In the genomic region with DNA sequence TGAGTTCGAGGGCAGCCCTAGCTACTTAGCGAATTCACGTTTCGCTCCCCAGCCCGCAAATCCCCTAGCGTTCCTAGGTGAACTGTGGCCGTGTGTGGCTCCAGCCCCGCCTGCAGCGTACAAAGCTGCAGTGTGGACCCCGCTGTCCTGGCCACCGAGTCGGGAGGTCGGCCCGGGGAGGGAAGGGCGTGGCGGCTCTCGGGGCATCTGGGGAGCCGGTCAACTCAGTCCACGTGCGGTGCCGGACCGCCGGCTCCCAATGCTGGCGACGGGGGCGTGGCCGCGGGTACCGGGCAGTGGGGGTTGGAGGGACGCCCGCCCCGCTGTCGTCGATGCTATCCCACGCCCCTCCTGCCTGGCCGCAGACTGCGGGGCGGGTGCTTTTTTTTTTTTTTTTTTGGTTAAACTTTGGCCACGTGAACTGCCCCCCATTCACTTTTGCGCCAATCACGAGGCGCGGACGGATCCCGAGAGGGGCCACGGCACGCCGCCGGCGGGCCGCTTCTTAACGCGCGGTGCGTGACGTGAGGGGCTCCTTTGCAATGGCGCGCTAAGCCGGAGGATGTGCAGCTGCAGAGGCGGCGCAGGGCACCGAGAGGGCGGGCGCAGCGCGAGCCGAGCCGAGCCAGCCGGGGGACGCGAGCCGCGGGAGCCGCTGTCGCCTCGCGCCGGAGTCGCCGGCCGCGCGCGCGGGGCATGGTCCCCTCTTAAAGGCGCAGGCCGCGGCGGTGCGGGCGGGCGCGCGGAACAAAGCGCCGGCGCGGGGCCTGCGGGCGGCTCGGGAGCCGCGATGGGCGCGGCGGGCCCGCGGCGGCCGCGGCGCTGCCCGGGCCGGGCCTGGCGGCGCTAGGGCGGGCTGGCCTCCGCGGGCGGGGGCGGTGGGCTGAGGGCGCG, we compare ENCODE assay signal across 8 mouse cellular contexts. TPM values are rescaled to one million over a fixed set of nuclear protein-coding genes. Genes with fewer than 3 reads are reported as not detected.
DNase-seq lines count a peak whose midpoint lies in the region; ATAC-seq and TF ChIP-seq lines count a peak whose summit lies in the region.

Gene Chsy1, plus strand, starts transcription at position 555 of the 894 bp plus-strand sequence.

- H3K4me1 ChIP-seq in MEL (ENCODE audit: control insufficient read depth in 1 of 2, insufficient read depth in 2 of 2, low read length in 2 of 2) = peaks cover 5 to 24% of the 10 kb centered on the region in 2 experiments
- H3K4me1 ChIP-seq in cerebellum, adult 2 months (ENCODE audit: control insufficient read depth, insufficient read depth, low read length) = no peaks in the 10 kb centered on the region; the same call in 1 of the 2 replicates
- H3K4me1 ChIP-seq in forebrain, postnatal 0 days (ENCODE audit: insufficient read depth) = peaks cover 6% of the 10 kb centered on the region; the same call in 1 of the 2 replicates
- peaks cover 29% of the 10 kb centered on the region for H3K4me1 ChIP-seq in lung, embryonic 14.5 days (ENCODE audit: insufficient read depth)
- H3K4me1 ChIP-seq in olfactory bulb, adult 2 months (ENCODE audit: control insufficient read depth, insufficient read depth, low read length) = peaks cover 3% of the 10 kb centered on the region

- peak within 1 kb of the TSS; percentile 97 for H3K4me2 ChIP-seq in forebrain, postnatal 0 days (ENCODE audit: low read depth)
- peak within 1 kb of the TSS; percentile 90 for H3K4me2 ChIP-seq in lung, embryonic 14.5 days

- H3K27ac ChIP-seq in MEL (ENCODE audit: control insufficient read depth, low read depth, low read length) = peak within 1 kb of the TSS; percentile 60
- peak within 1 kb of the TSS; percentile 58 for H3K27ac ChIP-seq in cerebellum, adult 2 months (ENCODE audit: insufficient read depth, low read length)
- peak within 1 kb of the TSS; percentile 93 for H3K27ac ChIP-seq in forebrain, postnatal 0 days (ENCODE audit: low read depth, low read length)
- peak within 1 kb of the TSS; percentile 90 for H3K27ac ChIP-seq in lung, embryonic 14.5 days (ENCODE audit: low read depth)
- H3K27ac ChIP-seq in olfactory bulb, adult 2 months (ENCODE audit: insufficient read depth, low read depth, low read length) = peak within 1 kb of the TSS; percentile 68

- DNase-seq in MEL (ENCODE audit: low read depth, low spot score) = peak; percentile 93
- peak; percentile 87 to 92 for DNase-seq in cerebellum, adult 2 months
- peak; percentile 95 for DNase-seq in forebrain, postnatal 0 days
- peak; percentile 93 for DNase-seq in heart, postnatal 4 days
- DNase-seq in layer of hippocampus, adult 8-10 months (ENCODE audit: low spot score in 2 of 2) = peak; percentile 80 to 87
- peak; percentile 97 for DNase-seq in lung, embryonic 14.5 days
- DNase-seq in thymus, adult 18-20 months = peak; percentile 81 to 87

- peak; percentile 61 to 75; a peak in 3 of 4 replicates for TF ChIP-seq POLR2A in MEL (IDR thresholded peaks at IDR 0.05; ENCODE audit: control insufficient read depth in 1 of 2, insufficient read depth in 1 of 2, low read depth in 1 of 2, low read length in 2 of 2, poor library complexity in 1 of 2)
- TF ChIP-seq POLR2A in cerebellum, adult 2 months (IDR thresholded peaks at IDR 0.05; ENCODE audit: borderline replicate concordance, insufficient read depth, low read length) = no peak
- TF ChIP-seq POLR2A in olfactory bulb, adult 2 months (IDR thresholded peaks at IDR 0.05; ENCODE audit: insufficient read depth, low read depth, low read length) = peak; percentile 76

- peak within 1 kb of the TSS; percentile 88 for H3K9ac ChIP-seq in MEL (ENCODE audit: control insufficient read depth, low read depth, low read length, poor library complexity, severe bottlenecking)
- peak within 1 kb of the TSS; percentile 87 for H3K9ac ChIP-seq in forebrain, postnatal 0 days
- peak within 1 kb of the TSS; percentile 94 for H3K9ac ChIP-seq in lung, embryonic 14.5 days

- no peak for TF ChIP-seq EP300 in MEL (IDR thresholded peaks at IDR 0.05; ENCODE audit: low read depth in 1 of 2, low read length in 2 of 2)

- H3K36me3 ChIP-seq in MEL (ENCODE audit: control insufficient read depth in 1 of 2, insufficient read depth in 2 of 2, low read length in 2 of 2) = peaks cover 0 to 17% of the 10 kb centered on the region in 2 experiments; a peak in 2 of 4 replicates
- H3K36me3 ChIP-seq in forebrain, postnatal 0 days (ENCODE audit: insufficient read depth) = no peaks in the 10 kb centered on the region
- no peaks in the 10 kb centered on the region for H3K36me3 ChIP-seq in lung, embryonic 14.5 days (ENCODE audit: insufficient read depth)

- H3K27me3 ChIP-seq in MEL (ENCODE audit: control insufficient read depth in 1 of 2, insufficient read depth in 2 of 2, low read length in 2 of 2) = no peaks in the 10 kb centered on the region
- H3K27me3 ChIP-seq in cerebellum, adult 2 months (ENCODE audit: control insufficient read depth, insufficient read depth, low read length) = no peaks in the 10 kb centered on the region
- no peaks in the 10 kb centered on the region for H3K27me3 ChIP-seq in forebrain, postnatal 0 days (ENCODE audit: insufficient read depth, low read length)
- H3K27me3 ChIP-seq in lung, embryonic 14.5 days (ENCODE audit: insufficient read depth, low read length) = no peaks in the 10 kb centered on the region

- H3K79me2 ChIP-seq in MEL (ENCODE audit: control insufficient read depth, insufficient read depth, low read length, poor library complexity) = peaks cover 17% of the 10 kb centered on the region

- TF ChIP-seq CTCF in MEL (IDR thresholded peaks at IDR 0.05 in 2 of 3, conservative IDR thresholded peaks at IDR 0.05 in 1 of 3; ENCODE audit: control insufficient read depth in 1 of 3, insufficient read depth in 1 of 3, low read depth in 2 of 3, low read length in 3 of 3, poor library complexity in 1 of 3, severe bottlenecking in 1 of 3) = no peak
- no peak for TF ChIP-seq CTCF in cerebellum, adult 2 months (IDR thresholded peaks at IDR 0.05; ENCODE audit: borderline replicate concordance, insufficient read depth, low read depth, low read length)
- TF ChIP-seq CTCF in forebrain, postnatal 0 days (IDR thresholded peaks at IDR 0.05; ENCODE audit: low read depth) = peak; percentile 32
- no peak for TF ChIP-seq CTCF in lung, embryonic 14.5 days (IDR thresholded peaks at IDR 0.05; ENCODE audit: low read depth)
- TF ChIP-seq CTCF in olfactory bulb, adult 2 months (IDR thresholded peaks at IDR 0.05; ENCODE audit: insufficient read depth, low read depth, low read length) = no peak

- peak within 1 kb of the TSS; percentile 84 for H3K4me3 ChIP-seq in MEL (ENCODE audit: control insufficient read depth in 1 of 2, insufficient read depth in 1 of 2, low read depth in 2 of 2, low read length in 2 of 2)
- peak within 1 kb of the TSS; percentile 70 for H3K4me3 ChIP-seq in cerebellum, adult 2 months (replicated peaks; ENCODE audit: insufficient read depth, low read depth, low read length)
- peak within 1 kb of the TSS; percentile 82 for H3K4me3 ChIP-seq in forebrain, postnatal 0 days (ENCODE audit: low read depth, low read length)
- peak within 1 kb of the TSS; percentile 91 for H3K4me3 ChIP-seq in lung, embryonic 14.5 days (ENCODE audit: low read depth, low read length)
- H3K4me3 ChIP-seq in olfactory bulb, adult 2 months (ENCODE audit: insufficient read depth, low read depth, low read length) = peak within 1 kb of the TSS; percentile 78

- no peak for TF ChIP-seq RAD21 in MEL (IDR thresholded peaks at IDR 0.05; ENCODE audit: low read depth, low read length)

- no peaks in the 10 kb centered on the region for H3K9me3 ChIP-seq in MEL (replicated peaks; ENCODE audit: insufficient read depth, low read length)
- H3K9me3 ChIP-seq in forebrain, postnatal 0 days (ENCODE audit: low read length) = no peaks in the 10 kb centered on the region
- H3K9me3 ChIP-seq in lung, embryonic 14.5 days (ENCODE audit: low read depth, low read length) = no peaks in the 10 kb centered on the region

- 5% methylated on average over 111 of the region's 123 CpGs for WGBS in cerebellum, adult 2 months
- WGBS in forebrain, postnatal 0 days = 2% methylated on average over 81 of the region's 123 CpGs
- WGBS in lung, embryonic 14.5 days = under 1% methylated on average over 113 of the region's 123 CpGs
- 12% methylated on average over 122 of the region's 123 CpGs for WGBS in olfactory bulb, adult 2 months

- peak; percentile 93 for ATAC-seq in forebrain, postnatal 0 days
- peak; percentile 88 for ATAC-seq in lung, embryonic 14.5 days (ENCODE audit: insufficient read depth)

TF ChIP-seq in MEL, 35 proteins besides CTCF, POLR2A, EP300 and RAD21 (continues in another document):
- TF ChIP-seq SIN3A (IDR thresholded peaks at IDR 0.05; ENCODE audit: low read length) (peak; percentile 82), HCFC1 (IDR thresholded peaks at IDR 0.05; ENCODE audit: low read depth, low read length) (peak; percentile 82), SMC3 (IDR thresholded peaks at IDR 0.05; ENCODE audit: low read depth, low read length) (peak; percentile 7; the same call in 1 of the 2 replicates), MEF2A (IDR thresholded peaks at IDR 0.05; ENCODE audit: extremely low read depth, insufficient replicate concordance, low read depth, low read length, poor library complexity, severe bottlenecking) (no peak), POLR2AphosphoS5 (IDR thresholded peaks at IDR 0.05; ENCODE audit: borderline replicate concordance, low read depth, low read length) (no peak), NELFE (IDR thresholded peaks at IDR 0.05; ENCODE audit: low read depth, low read length) (0 out of 2 replicates have a peak, but pooled peaks have one; percentile 42), TCF12 (IDR thresholded peaks at IDR 0.05; ENCODE audit: low read depth, low read length) (0 out of 2 replicates have a peak, but pooled peaks have one; percentile 24), GATA1 (IDR thresholded peaks at IDR 0.05; ENCODE audit: low read depth, low read length) (no peak), MYB (IDR thresholded peaks at IDR 0.05; ENCODE audit: low read depth, low read length) (no peak), ETS1 (IDR thresholded peaks at IDR 0.05; ENCODE audit: low read depth, low read length) (0 out of 2 replicates have a peak, but pooled peaks have one; percentile 23), MAZ (IDR thresholded peaks at IDR 0.05; ENCODE audit: low read depth, low read length) (peak; percentile 82), ZMIZ1 (IDR thresholded peaks at IDR 0.05; ENCODE audit: low read depth, low read length) (no peak)

RNA-seq across cellular contexts. Expression of gene Chsy1, which starts in this region (rescaled TPM):
- total RNA-seq in MEL (2012; rRNA removed) = 10.2 and 10.3 TPM in 2 replicates
- polyA plus RNA-seq in MEL (2012; ENCODE audit: insufficient read depth in 1 of 2, insufficient read length in 2 of 2, low read depth in 1 of 2, low replicate concordance in 2 of 2, missing spikeins in 1 of 2) = 1 to 10 TPM in 1 of 2 experiments, not detected in 1; 8.5 TPM
- polyA plus RNA-seq in cerebellum, adult 2 months (2012; rRNA removed) = 6.1 and 6.8 TPM in 2 replicates
- total RNA-seq in forebrain, postnatal 0 days (2014; rRNA removed) = 39.8 and 49.9 TPM in 2 replicates
- 8.7 TPM in 2 replicates for polyA plus RNA-seq in forebrain, postnatal 0 days (2015; fragmentation: Nextera tagmentation; extraction: Ambion mirVana)
- total RNA-seq in heart, postnatal 4 days (2021) = 10 to 100 TPM; 51.4 to 52.3 TPM
- 10 to 100 TPM; 15.4 to 17.4 (median 17.3) TPM for total RNA-seq in layer of hippocampus, adult 8-10 months (2022)
- 29.0 and 29.9 TPM in 2 replicates for polyA plus RNA-seq in lung, embryonic 14.5 days (2014; fragmentation: Nextera tagmentation; extraction: Ambion mirVana)
- polyA plus RNA-seq in olfactory bulb, adult 2 months (2012; ENCODE audit: insufficient read depth, insufficient read length, low replicate concordance, missing spikeins) = not detected in 2 replicates

Comparison
In these comparisons a context has a peak if more than half of its experiments do, and no peak if none do; other contexts are left out.
1. Peak in every context shown above with its lines: DNase-seq, ATAC-seq, H3K4me3 ChIP-seq and H3K27ac ChIP-seq.